In the genomic region with DNA sequence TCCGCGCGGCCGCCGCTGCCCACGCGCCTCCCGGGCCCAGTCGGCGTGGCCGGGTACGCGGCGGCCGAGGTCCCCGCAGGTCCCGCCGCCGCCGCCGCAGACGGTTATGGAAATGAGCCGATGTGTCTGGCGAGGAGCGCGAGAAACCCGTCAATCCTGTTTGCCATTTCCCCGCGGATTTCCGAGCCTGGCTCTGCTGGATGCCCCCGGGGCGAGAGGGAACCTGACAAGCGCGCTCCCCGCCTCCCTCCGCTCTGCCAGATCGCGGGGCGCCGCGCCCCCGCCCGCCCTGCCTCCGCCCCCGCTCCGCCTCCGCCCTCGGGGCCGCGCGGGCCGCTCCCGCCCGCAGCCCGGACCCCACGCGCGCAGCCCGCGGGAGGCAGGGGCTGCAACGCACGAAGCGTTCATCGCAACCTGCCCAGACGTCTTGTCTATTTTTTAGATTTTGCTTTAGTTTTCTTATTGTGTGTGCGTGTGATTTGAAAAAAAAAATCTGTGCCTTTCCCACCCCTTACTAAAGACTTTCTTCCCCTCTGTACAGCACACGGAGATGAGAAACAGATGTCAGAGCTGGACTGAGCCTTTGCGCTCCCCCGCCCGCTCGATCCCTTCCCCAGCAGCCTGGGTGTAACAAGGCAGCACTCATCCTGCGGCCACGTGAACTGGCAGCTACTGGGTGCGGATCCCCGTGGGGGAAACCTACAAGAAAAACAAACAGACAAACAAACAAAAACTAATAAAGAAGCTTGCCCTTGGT, we compare ENCODE assay signal across 8 mouse cellular contexts. TPM values are rescaled to one million over a fixed set of nuclear protein-coding genes. Genes with fewer than 3 reads are reported as not detected.
DNase-seq lines count a peak whose midpoint lies in the region; ATAC-seq and TF ChIP-seq lines count a peak whose summit lies in the region.

A gene (minus strand): TSS at position 283 of the 757 bp plus-strand sequence.

- peak; percentile 55 for DNase-seq in ES-CJ7 (ENCODE audit: low read depth, low spot score)
- DNase-seq in brain, adult 2 months (ENCODE audit: low read depth, low spot score): peak; percentile 69
- peak; percentile 66 to 76 for DNase-seq in heart, postnatal 14 days
- DNase-seq in layer of hippocampus, postnatal 10 days (ENCODE audit: low spot score in 2 of 2): peak; percentile 56 to 60
- peak; percentile 82 for DNase-seq in lung, postnatal 0 days (ENCODE audit: low spot score)
- DNase-seq in right cerebral cortex, postnatal 25 days: peak; percentile 47
- no peak for DNase-seq in spleen, adult 12 weeks (ENCODE audit: low spot score)

- ATAC-seq in forebrain, embryonic 12.5 days (ENCODE audit: low FRiP score): peak; percentile 61
- peak; percentile 68 for ATAC-seq in lung, postnatal 0 days

- TF ChIP-seq EP300 in lung, postnatal 0 days (IDR thresholded peaks at IDR 0.05): no peak

- H3K36me3 ChIP-seq in forebrain, embryonic 12.5 days (replicated peaks): no peaks in the 10 kb centered on the region
- H3K36me3 ChIP-seq in lung, postnatal 0 days (ENCODE audit: insufficient read depth, low read length): no peaks in the 10 kb centered on the region

- peak within 1 kb of the TSS; percentile 90 for H3K27ac ChIP-seq in forebrain, embryonic 12.5 days
- H3K27ac ChIP-seq in lung, postnatal 0 days (ENCODE audit: low read length): peak within 1 kb of the TSS; percentile 62

- WGBS in forebrain, embryonic 12.5 days: under 1% methylated on average over 61 of the region's 75 CpGs
- under 1% methylated on average over 48 of the region's 75 CpGs for WGBS in lung, postnatal 0 days

- H3K9ac ChIP-seq in forebrain, embryonic 12.5 days: peak within 1 kb of the TSS; percentile 87
- H3K9ac ChIP-seq in lung, postnatal 0 days (replicated peaks; ENCODE audit: low read depth): peak within 1 kb of the TSS; percentile 32; the same call in 1 of the 2 replicates

- no peak for TF ChIP-seq CTCF in lung, postnatal 0 days (IDR thresholded peaks at IDR 0.05)

- peaks cover 50% of the 10 kb centered on the region for H3K27me3 ChIP-seq in forebrain, embryonic 12.5 days
- 0 out of 2 replicates have a peak, but pooled peaks cover 3% of the 10 kb centered on the region for H3K27me3 ChIP-seq in lung, postnatal 0 days (replicated peaks; ENCODE audit: insufficient read depth, low read length)

- intact Hi-C loops in heart, postnatal 14 days (cut with DNase I): no loop called here

- no peaks in the 10 kb centered on the region for H3K9me3 ChIP-seq in forebrain, embryonic 12.5 days
- no peaks in the 10 kb centered on the region for H3K9me3 ChIP-seq in lung, postnatal 0 days (ENCODE audit: low read length)

- H3K4me3 ChIP-seq in forebrain, embryonic 12.5 days (replicated peaks): peak within 1 kb of the TSS; percentile 66
- peak within 1 kb of the TSS; percentile 71 for H3K4me3 ChIP-seq in lung, postnatal 0 days (ENCODE audit: low read depth, low read length)

- H3K4me1 ChIP-seq in forebrain, embryonic 12.5 days: peaks cover 49% of the 10 kb centered on the region
- H3K4me1 ChIP-seq in lung, postnatal 0 days (ENCODE audit: insufficient read depth, low read depth, low read length): peaks cover 7% of the 10 kb centered on the region

- peak within 1 kb of the TSS; percentile 94 for H3K4me2 ChIP-seq in forebrain, embryonic 12.5 days
- peak within 1 kb of the TSS; percentile 99 for H3K4me2 ChIP-seq in lung, postnatal 0 days (replicated peaks; ENCODE audit: low read depth, low read length)

RNA-seq across cellular contexts. Expression of the gene that starts here (rescaled TPM):
- polyA plus RNA-seq in forebrain, embryonic 12.5 days (2016; fragmentation: Nextera tagmentation; extraction: Ambion mirVana): 24.5 and 25.8 TPM in 2 replicates
- total RNA-seq in heart, postnatal 14 days (2021): 1 to 10 TPM; 4.8 to 6.3 TPM
- total RNA-seq in layer of hippocampus, postnatal 10 days (2021): 10 to 100 TPM; 29.4 to 30.1 TPM
- polyA plus RNA-seq in lung, postnatal 0 days (2015; fragmentation: Nextera tagmentation; extraction: Ambion mirVana): 3.2 and 3.4 TPM in 2 replicates

Comparison
In these comparisons a context has a peak if more than half of its experiments do, and no peak if none do; other contexts are left out.
1. RNA of the gene that starts here (total RNA-seq): 29.4 to 30.1 TPM in layer of hippocampus, postnatal 10 days; 4.8 to 6.3 TPM in heart, postnatal 14 days; every median in the first group is over 4 times any median in the second.